Mouse (Mus musculus) adrenal gland, postnatal 25 days (tissue): ENCODE measurements at regions not wholly inside any gene's neighbourhood (a gene's known extent, or its start where the extent isn't known, plus 50 kb on each side); places are given as distances from the start of the nearest gene placed in this dataset.
A peak's percentile ranks its signal among the peaks of the same experiment; 100 is the strongest.

Experiments
- DNase-seq: peaks from one replicate; pipeline ENCODE4 v3.0.0; 2021; ENCODE audit warnings: mixed read lengths

DNA sequence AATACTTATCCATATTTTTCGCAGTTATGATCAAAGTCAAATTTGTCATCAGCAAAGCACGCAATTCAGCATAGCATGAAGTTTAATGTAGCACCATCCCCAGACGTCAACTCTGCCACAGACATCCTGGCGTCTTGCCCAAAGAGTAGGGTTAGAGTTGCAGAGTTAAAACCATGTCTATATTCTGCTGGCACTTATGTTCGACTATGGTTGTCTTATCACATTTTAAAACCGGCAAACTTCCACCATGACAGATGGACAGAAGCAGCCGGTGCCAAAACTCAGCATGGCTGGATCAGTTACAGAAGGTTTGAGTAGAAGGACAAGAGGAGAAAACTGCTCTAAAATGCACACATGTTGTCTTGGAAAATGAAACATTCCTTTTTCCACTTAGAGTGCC is 1383.6 kb upstream of the Slc39a10 start:
- peak; percentile 2 for DNase-seq

DNA sequence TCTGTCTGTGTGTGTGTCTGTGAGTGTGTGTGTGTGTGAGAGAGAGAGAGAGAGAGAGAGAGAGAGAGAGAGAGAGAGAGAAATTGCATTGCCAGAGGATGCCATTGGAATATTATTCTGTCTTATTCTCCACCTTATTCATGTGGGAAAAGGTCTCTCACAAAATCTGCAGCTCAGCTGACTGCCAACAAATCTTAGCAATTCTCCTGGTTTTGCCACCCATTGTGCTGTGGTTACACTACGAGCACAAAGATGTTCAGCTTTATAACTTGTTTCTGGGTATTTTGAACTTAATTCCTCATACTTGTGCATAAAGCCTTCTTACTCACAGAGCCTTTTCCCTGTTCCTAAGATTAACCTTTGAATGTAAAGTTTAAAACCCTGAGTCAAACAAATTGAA is 1383.0 kb upstream of the Slc39a10 start:
- DNase-seq = no peak
